Mouse (Mus musculus): ENCODE measurements at regions not wholly inside any gene's neighbourhood (a gene's known extent, or its start where the extent isn't known, plus 50 kb on each side); places are given as distances from the start of the nearest gene placed in this dataset.
A peak's percentile ranks its signal among the peaks of the same experiment; 100 is the strongest.
"Not testable (repeated sequence)": the region's sequence is repeated elsewhere in the genome, so short reads cannot be mapped to it uniquely, and the experiment has no call there.

GRCm38 (mm10) chr3:96374343-96374624 lies 77.8 kb downstream of the BC107364 start:
- not testable (repeated sequence) for H3K4me3 ChIP-seq (replicated peaks; ENCODE audit: low read depth, low read length); H3K9me3 ChIP-seq (ENCODE audit: control insufficient read depth, low read length); H3K9ac ChIP-seq (replicated peaks; ENCODE audit: low read length); H3K27me3 ChIP-seq (ENCODE audit: control insufficient read depth, insufficient read depth, low read length); ATAC-seq (ENCODE audit: low FRiP score, low TSS enrichment); H3K4me1 ChIP-seq (ENCODE audit: control insufficient read depth, insufficient read depth, low read length); H3K4me2 ChIP-seq (ENCODE audit: low read length); H3K27ac ChIP-seq (replicated peaks; ENCODE audit: low read depth, low read length); H3K36me3 ChIP-seq (ENCODE audit: control insufficient read depth, insufficient read depth, low read length); DNase-seq
- no CpG with 5 or more reads among the region's 4 CpGs for WGBS

GRCm38 (mm10) chr3:96373600-96374342 lies 78.3 kb downstream of the BC107364 start:
- not testable (repeated sequence) for H3K4me1 ChIP-seq (ENCODE audit: control insufficient read depth, insufficient read depth, low read length); H3K9ac ChIP-seq (replicated peaks; ENCODE audit: low read length); H3K27me3 ChIP-seq (ENCODE audit: control insufficient read depth, insufficient read depth, low read length); H3K36me3 ChIP-seq (ENCODE audit: control insufficient read depth, insufficient read depth, low read length); H3K9me3 ChIP-seq (ENCODE audit: control insufficient read depth, low read length); H3K4me2 ChIP-seq (ENCODE audit: low read length); DNase-seq; H3K4me3 ChIP-seq (replicated peaks; ENCODE audit: low read depth, low read length); H3K27ac ChIP-seq (replicated peaks; ENCODE audit: low read depth, low read length)
- ATAC-seq (ENCODE audit: low FRiP score, low TSS enrichment): peak; percentile 64
- WGBS: 0% methylated on average over 2 of the region's 43 CpGs

GRCm38 (mm10) chr3:96362581-96362980 lies 68.8 kb upstream of the Fcgr1 start:
- H3K27ac ChIP-seq (replicated peaks; ENCODE audit: low read depth, low read length); H3K4me3 ChIP-seq (replicated peaks; ENCODE audit: low read depth, low read length); H3K9me3 ChIP-seq (ENCODE audit: control insufficient read depth, low read length); DNase-seq; ATAC-seq (ENCODE audit: low FRiP score, low TSS enrichment); H3K9ac ChIP-seq (replicated peaks; ENCODE audit: low read length); H3K36me3 ChIP-seq (ENCODE audit: control insufficient read depth, insufficient read depth, low read length); H3K4me2 ChIP-seq (ENCODE audit: low read length); H3K4me1 ChIP-seq (ENCODE audit: control insufficient read depth, insufficient read depth, low read length): not testable (repeated sequence)
- H3K27me3 ChIP-seq (ENCODE audit: control insufficient read depth, insufficient read depth, low read length): peaks cover 15% of the 10 kb centered on the region
- 43% methylated on average over 10 of the region's 10 CpGs for WGBS

GRCm38 (mm10) chr3:96360816-96361215 lies 67.0 kb upstream of the Fcgr1 start:
- 67% methylated on average over 3 of the region's 3 CpGs for WGBS
- no peak overlapping the region for H3K27ac ChIP-seq (replicated peaks; ENCODE audit: low read depth, low read length)
- H3K4me1 ChIP-seq (ENCODE audit: control insufficient read depth, insufficient read depth, low read length): no peaks in the 10 kb centered on the region
- no peak overlapping the region for H3K9ac ChIP-seq (replicated peaks; ENCODE audit: low read length)
- DNase-seq (no peak), ATAC-seq (ENCODE audit: low FRiP score, low TSS enrichment) (no peak)
- no peak overlapping the region for H3K4me2 ChIP-seq (ENCODE audit: low read length)
- peaks cover 15% of the 10 kb centered on the region for H3K27me3 ChIP-seq (ENCODE audit: control insufficient read depth, insufficient read depth, low read length)
- no peaks in the 10 kb centered on the region for H3K9me3 ChIP-seq (ENCODE audit: control insufficient read depth, low read length)
- H3K4me3 ChIP-seq (replicated peaks; ENCODE audit: low read depth, low read length): no peak overlapping the region
- H3K36me3 ChIP-seq (ENCODE audit: control insufficient read depth, insufficient read depth, low read length): no peaks in the 10 kb centered on the region

- not testable (repeated sequence) for H3K4me1 ChIP-seq (ENCODE audit: control insufficient read depth, insufficient read depth, low read length); H3K27ac ChIP-seq (replicated peaks; ENCODE audit: low read depth, low read length); H3K9me3 ChIP-seq (ENCODE audit: control insufficient read depth, low read length); H3K36me3 ChIP-seq (ENCODE audit: control insufficient read depth, insufficient read depth, low read length); H3K4me2 ChIP-seq (ENCODE audit: low read length); H3K4me3 ChIP-seq (replicated peaks; ENCODE audit: low read depth, low read length); DNase-seq; H3K9ac ChIP-seq (replicated peaks; ENCODE audit: low read length)
- 0% methylated on average over 1 of the region's 21 CpGs for WGBS
- ATAC-seq (ENCODE audit: low FRiP score, low TSS enrichment): peak; percentile 79; the same call in 1 of the 2 replicates
- peaks cover 15% of the 10 kb centered on the region for H3K27me3 ChIP-seq (ENCODE audit: control insufficient read depth, insufficient read depth, low read length)
These were observed 66.4 kb upstream of the Fcgr1 start for GRCm38 (mm10) chr3:96360214-96360536.

- not testable (repeated sequence) for H3K9me3 ChIP-seq (ENCODE audit: control insufficient read depth, low read length); H3K36me3 ChIP-seq (ENCODE audit: control insufficient read depth, insufficient read depth, low read length); H3K4me1 ChIP-seq (ENCODE audit: control insufficient read depth, insufficient read depth, low read length); H3K4me3 ChIP-seq (replicated peaks; ENCODE audit: low read depth, low read length); H3K27ac ChIP-seq (replicated peaks; ENCODE audit: low read depth, low read length); DNase-seq; H3K9ac ChIP-seq (replicated peaks; ENCODE audit: low read length); H3K4me2 ChIP-seq (ENCODE audit: low read length)
- H3K27me3 ChIP-seq (ENCODE audit: control insufficient read depth, insufficient read depth, low read length): peaks cover 15% of the 10 kb centered on the region
- no CpG with 5 or more reads among the region's 26 CpGs for WGBS
- peak; percentile 64; the same call in 1 of the 2 replicates for ATAC-seq (ENCODE audit: low FRiP score, low TSS enrichment)
These were observed 65.9 kb upstream of the Fcgr1 start for GRCm38 (mm10) chr3:96359507-96360213.

GRCm38 (mm10) chr3:96351623-96352022 lies 57.9 kb upstream of the Fcgr1 start:
- not testable (repeated sequence) for H3K4me3 ChIP-seq (replicated peaks; ENCODE audit: low read depth, low read length); H3K4me1 ChIP-seq (ENCODE audit: control insufficient read depth, insufficient read depth, low read length); ATAC-seq (ENCODE audit: low FRiP score, low TSS enrichment); H3K36me3 ChIP-seq (ENCODE audit: control insufficient read depth, insufficient read depth, low read length); H3K9ac ChIP-seq (replicated peaks; ENCODE audit: low read length); H3K9me3 ChIP-seq (ENCODE audit: control insufficient read depth, low read length); DNase-seq; H3K4me2 ChIP-seq (ENCODE audit: low read length); H3K27ac ChIP-seq (replicated peaks; ENCODE audit: low read depth, low read length); H3K27me3 ChIP-seq (ENCODE audit: control insufficient read depth, insufficient read depth, low read length)
- no CpG with 5 or more reads among the region's 6 CpGs for WGBS

GRCm38 (mm10) chr3:96350985-96351384 lies 57.2 kb upstream of the Fcgr1 start:
- not testable (repeated sequence) for H3K9ac ChIP-seq (replicated peaks; ENCODE audit: low read length); H3K36me3 ChIP-seq (ENCODE audit: control insufficient read depth, insufficient read depth, low read length); H3K27me3 ChIP-seq (ENCODE audit: control insufficient read depth, insufficient read depth, low read length); H3K4me1 ChIP-seq (ENCODE audit: control insufficient read depth, insufficient read depth, low read length); ATAC-seq (ENCODE audit: low FRiP score, low TSS enrichment); H3K27ac ChIP-seq (replicated peaks; ENCODE audit: low read depth, low read length); H3K4me2 ChIP-seq (ENCODE audit: low read length); H3K4me3 ChIP-seq (replicated peaks; ENCODE audit: low read depth, low read length); DNase-seq; H3K9me3 ChIP-seq (ENCODE audit: control insufficient read depth, low read length)
- no CpG with 5 or more reads among the region's 13 CpGs for WGBS

GRCm38 (mm10) chr3:96346543-96346942 lies 52.8 kb upstream of the Fcgr1 start:
- H3K27me3 ChIP-seq (ENCODE audit: control insufficient read depth, insufficient read depth, low read length): peaks cover 22% of the 10 kb centered on the region
- H3K4me1 ChIP-seq (ENCODE audit: control insufficient read depth, insufficient read depth, low read length); H3K36me3 ChIP-seq (ENCODE audit: control insufficient read depth, insufficient read depth, low read length); DNase-seq; H3K9me3 ChIP-seq (ENCODE audit: control insufficient read depth, low read length); ATAC-seq (ENCODE audit: low FRiP score, low TSS enrichment); H3K4me2 ChIP-seq (ENCODE audit: low read length); H3K9ac ChIP-seq (replicated peaks; ENCODE audit: low read length); H3K27ac ChIP-seq (replicated peaks; ENCODE audit: low read depth, low read length); H3K4me3 ChIP-seq (replicated peaks; ENCODE audit: low read depth, low read length): not testable (repeated sequence)
- no CpG with 5 or more reads among the region's 17 CpGs for WGBS

Measured in midbrain, embryonic 14.5 days (tissue).